Mouse (Mus musculus) erythroblast, embryonic 14.5 days (primary cell): Measurements from ENCODE around the gene Ldlr.

Experiments
- GATA1 ChIP-seq: IDR thresholded peaks from 2 replicates; pipeline ENCODE4 v1.6.1; 2012; ENCODE audit warnings: low read length, inconsistent platforms, mixed read lengths
- TAL1 ChIP-seq: IDR thresholded peaks from 3 replicates; pipeline ENCODE4 v1.6.1; 2012; ENCODE audit warnings: low read length, inconsistent platforms, mixed read lengths

- TF ChIP-seq TAL1: no peak
- TF ChIP-seq GATA1: no peak
Observed at GRCm38 (mm10) chr9:21797921-21798344, 74.7 kb downstream of the Ldlr start.
